Mouse (Mus musculus): ENCODE measurements around the gene Spaca3. TPM values are rescaled to one million over a fixed set of nuclear protein-coding genes. Genes with fewer than 3 reads are reported as not detected.

Spaca3 gene
- polyA plus RNA-seq, 1 experiment = not detected

- Histone ChIP-seq H3K36me3 (ENCODE audit: control insufficient read depth, insufficient read depth, low read length) (no peaks in the 10 kb centered on the region), H3K4me3 (ENCODE audit: insufficient read depth, low read depth, low read length) (no peak overlapping the region), H3K27me3 (replicated peaks; ENCODE audit: control insufficient read depth, insufficient read depth, low read length) (no peaks in the 10 kb centered on the region), H3K4me1 (ENCODE audit: control insufficient read depth, insufficient read depth, low read length) (no peaks in the 10 kb centered on the region; the same call in 1 of the 2 replicates), H3K27ac (ENCODE audit: insufficient read depth, low read depth, low read length) (no peak overlapping the region)
- no peak for DNase-seq
- 75% methylated on average over 3 of the region's 3 CpGs for WGBS
- no peak for TF ChIP-seq POLR2A (IDR thresholded peaks at IDR 0.05; ENCODE audit: low read depth, low read length)
- TF ChIP-seq CTCF (conservative IDR thresholded peaks at IDR 0.05; ENCODE audit: insufficient read depth, insufficient read length, low read depth, low read length) = no peak
These were observed 38.1 kb upstream of the Spaca3 start for GRCm38 (mm10) chr11:80820085-80820484.

DNA sequence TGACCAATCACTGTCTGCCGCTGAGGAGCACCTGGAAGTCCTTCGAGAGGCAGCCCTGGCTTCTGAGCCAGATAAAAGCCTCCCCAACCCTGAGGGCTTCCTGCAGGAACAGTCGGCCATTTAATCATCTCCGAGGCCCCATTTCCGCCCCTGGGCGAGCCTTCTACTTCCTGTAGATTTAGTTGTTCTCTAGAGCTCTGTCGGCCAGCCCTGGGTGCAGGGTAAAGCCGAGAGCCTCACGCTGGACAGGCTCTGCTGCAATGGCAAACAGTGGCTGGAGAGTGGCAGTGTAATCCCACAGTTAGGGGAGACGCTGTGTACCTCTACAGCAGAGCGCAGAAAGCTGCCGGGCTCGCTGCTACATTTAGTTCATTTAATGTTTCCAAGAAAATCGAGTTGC lies 36.9 kb upstream of the Spaca3 start:
- H3K4me1 ChIP-seq (ENCODE audit: control insufficient read depth, insufficient read depth, low read length) = no peaks in the 10 kb centered on the region; the same call in 1 of the 2 replicates
- 77% methylated on average over 14 of the region's 14 CpGs for WGBS
- peak; percentile 55 for DNase-seq
- H3K27me3 ChIP-seq (replicated peaks; ENCODE audit: control insufficient read depth, insufficient read depth, low read length) = no peaks in the 10 kb centered on the region
- H3K4me3 ChIP-seq (ENCODE audit: insufficient read depth, low read depth, low read length) = no peak overlapping the region
- H3K27ac ChIP-seq (ENCODE audit: insufficient read depth, low read depth, low read length) = no peak overlapping the region
- TF ChIP-seq POLR2A (IDR thresholded peaks at IDR 0.05; ENCODE audit: low read depth, low read length) (no peak), CTCF (conservative IDR thresholded peaks at IDR 0.05; ENCODE audit: insufficient read depth, insufficient read length, low read depth, low read length) (peak; percentile 47)
- H3K36me3 ChIP-seq (ENCODE audit: control insufficient read depth, insufficient read depth, low read length) = no peaks in the 10 kb centered on the region

DNA sequence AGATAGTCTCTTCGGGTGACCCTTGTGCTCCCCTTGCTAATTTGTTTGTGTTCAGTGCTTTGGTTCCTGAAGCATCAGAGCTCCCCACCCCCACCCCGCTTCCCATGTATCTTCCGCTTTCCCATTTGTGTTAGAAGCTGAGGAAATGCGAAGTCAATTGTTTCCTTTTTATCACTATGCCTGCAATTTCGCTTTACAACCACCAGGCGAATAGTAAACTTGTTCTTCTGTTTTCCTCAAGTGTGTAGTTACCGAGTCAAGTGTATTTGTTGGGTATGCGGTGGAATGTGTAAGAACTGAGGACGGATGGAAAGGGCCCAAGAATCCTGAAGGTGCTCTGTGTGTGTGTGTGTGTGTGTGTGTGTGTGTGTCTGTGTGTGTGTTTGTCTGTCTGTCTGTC lies 36.4 kb upstream of the Spaca3 start:
- H3K4me1 ChIP-seq (ENCODE audit: control insufficient read depth, insufficient read depth, low read length) = no peaks in the 10 kb centered on the region; the same call in 1 of the 2 replicates
- no peaks in the 10 kb centered on the region for H3K36me3 ChIP-seq (ENCODE audit: control insufficient read depth, insufficient read depth, low read length)
- TF ChIP-seq POLR2A (IDR thresholded peaks at IDR 0.05; ENCODE audit: low read depth, low read length) (no peak), CTCF (conservative IDR thresholded peaks at IDR 0.05; ENCODE audit: insufficient read depth, insufficient read length, low read depth, low read length) (no peak)
- no peaks in the 10 kb centered on the region for H3K27me3 ChIP-seq (replicated peaks; ENCODE audit: control insufficient read depth, insufficient read depth, low read length)
- DNase-seq = no peak
- no peak overlapping the region for H3K4me3 ChIP-seq (ENCODE audit: insufficient read depth, low read depth, low read length)
- no peak overlapping the region for H3K27ac ChIP-seq (ENCODE audit: insufficient read depth, low read depth, low read length)
- WGBS = 81% methylated on average over 9 of the region's 9 CpGs

GRCm38 (mm10) chr11:80835395-80835794 lies 22.8 kb upstream of the Spaca3 start:
- DNase-seq = no peak
- WGBS = 67% methylated on average over 2 of the region's 2 CpGs
- H3K27me3 ChIP-seq (replicated peaks; ENCODE audit: control insufficient read depth, insufficient read depth, low read length) = no peaks in the 10 kb centered on the region
- no peak overlapping the region for H3K27ac ChIP-seq (ENCODE audit: insufficient read depth, low read depth, low read length)
- no peaks in the 10 kb centered on the region for H3K36me3 ChIP-seq (ENCODE audit: control insufficient read depth, insufficient read depth, low read length)
- no peak for TF ChIP-seq POLR2A (IDR thresholded peaks at IDR 0.05; ENCODE audit: low read depth, low read length)
- TF ChIP-seq CTCF (conservative IDR thresholded peaks at IDR 0.05; ENCODE audit: insufficient read depth, insufficient read length, low read depth, low read length) = no peak
- no peak overlapping the region for H3K4me3 ChIP-seq (ENCODE audit: insufficient read depth, low read depth, low read length)
- no peaks in the 10 kb centered on the region for H3K4me1 ChIP-seq (ENCODE audit: control insufficient read depth, insufficient read depth, low read length)

GRCm38 (mm10) chr11:80835841-80836240 lies 22.3 kb upstream of the Spaca3 start:
- H3K4me1 ChIP-seq (ENCODE audit: control insufficient read depth, insufficient read depth, low read length) = no peaks in the 10 kb centered on the region
- 78% methylated on average over 4 of the region's 4 CpGs for WGBS
- TF ChIP-seq CTCF (conservative IDR thresholded peaks at IDR 0.05; ENCODE audit: insufficient read depth, insufficient read length, low read depth, low read length) (no peak), POLR2A (IDR thresholded peaks at IDR 0.05; ENCODE audit: low read depth, low read length) (no peak)

DNA sequence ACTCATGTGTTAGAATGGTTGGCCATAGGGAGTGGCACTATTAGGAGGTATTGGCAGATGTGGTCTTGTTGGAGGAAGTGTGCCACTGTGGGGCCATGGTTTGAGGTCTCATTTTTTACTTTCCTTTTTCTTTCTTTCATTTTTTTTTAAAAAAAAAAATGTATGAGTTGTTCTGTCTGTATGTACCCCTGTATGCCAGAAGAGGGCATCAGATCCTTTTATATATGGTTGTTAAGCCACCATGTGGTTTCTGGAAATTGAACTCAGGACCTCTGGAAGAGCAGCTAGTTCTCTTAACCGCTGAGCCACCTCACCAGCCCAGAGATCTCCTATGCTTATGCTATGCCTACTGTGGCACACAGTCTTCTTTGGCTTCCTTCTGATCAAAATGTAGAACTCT lies 19.4 kb upstream of the Spaca3 start:
- H3K4me1 ChIP-seq (ENCODE audit: control insufficient read depth, insufficient read depth, low read length) = no peaks in the 10 kb centered on the region
- no peak for DNase-seq
- no peaks in the 10 kb centered on the region for H3K36me3 ChIP-seq (ENCODE audit: control insufficient read depth, insufficient read depth, low read length)
- TF ChIP-seq CTCF (conservative IDR thresholded peaks at IDR 0.05; ENCODE audit: insufficient read depth, insufficient read length, low read depth, low read length) (no peak), POLR2A (IDR thresholded peaks at IDR 0.05; ENCODE audit: low read depth, low read length) (no peak)
- no peak overlapping the region for H3K4me3 ChIP-seq (ENCODE audit: insufficient read depth, low read depth, low read length)
- WGBS = 81% methylated on average over 1 of the region's 1 CpGs
- no peak overlapping the region for H3K27ac ChIP-seq (ENCODE audit: insufficient read depth, low read depth, low read length)
- no peaks in the 10 kb centered on the region for H3K27me3 ChIP-seq (replicated peaks; ENCODE audit: control insufficient read depth, insufficient read depth, low read length)

More at GRCm38 (mm10) chr11:80835841-80836240, 22.3 kb upstream of the Spaca3 start:
- no peak for DNase-seq
- no peaks in the 10 kb centered on the region for H3K27me3 ChIP-seq (replicated peaks; ENCODE audit: control insufficient read depth, insufficient read depth, low read length)
- no peak overlapping the region for H3K4me3 ChIP-seq (ENCODE audit: insufficient read depth, low read depth, low read length)
- no peaks in the 10 kb centered on the region for H3K36me3 ChIP-seq (ENCODE audit: control insufficient read depth, insufficient read depth, low read length)
- H3K27ac ChIP-seq (ENCODE audit: insufficient read depth, low read depth, low read length) = no peak overlapping the region

GRCm38 (mm10) chr11:80843435-80843834 lies 14.7 kb upstream of the Spaca3 start:
- WGBS = 75% methylated on average over 2 of the region's 2 CpGs
- TF ChIP-seq CTCF (conservative IDR thresholded peaks at IDR 0.05; ENCODE audit: insufficient read depth, insufficient read length, low read depth, low read length) (no peak), POLR2A (IDR thresholded peaks at IDR 0.05; ENCODE audit: low read depth, low read length) (no peak)
- Histone ChIP-seq H3K36me3 (ENCODE audit: control insufficient read depth, insufficient read depth, low read length) (no peaks in the 10 kb centered on the region), H3K4me1 (ENCODE audit: control insufficient read depth, insufficient read depth, low read length) (no peaks in the 10 kb centered on the region), H3K4me3 (ENCODE audit: insufficient read depth, low read depth, low read length) (no peak overlapping the region), H3K27ac (ENCODE audit: insufficient read depth, low read depth, low read length) (no peak overlapping the region), H3K27me3 (replicated peaks; ENCODE audit: control insufficient read depth, insufficient read depth, low read length) (no peaks in the 10 kb centered on the region)
- DNase-seq = no peak

All from kidney, adult 2 months (tissue).